In genomic region chr17:83890373-83890696, GRCm38 (mm10) we compare ENCODE assay signal across 12 mouse cellular contexts. TPM values are rescaled to one million over a fixed set of nuclear protein-coding genes. Genes with fewer than 3 reads are reported as not detected.
DNase-seq lines count a peak whose midpoint lies in the region; ATAC-seq and TF ChIP-seq lines count a peak whose summit lies in the region.
"Had no signal": no experiment of that assay in that cellular context is flagged by ENCODE, and none has a peak within 500 bp of the region (broad histone marks: within the 10 kb centered on the region; RNA-seq: fewer than 3 reads in every experiment).

No protein-coding gene starts in this region.

- H3K27ac ChIP-seq in hindbrain, embryonic 14.5 days, result peak overlapping the region; percentile 56
- H3K27ac ChIP-seq in hindbrain, embryonic 10.5 days, result no peak overlapping the region
- H3K27ac ChIP-seq in spleen, adult 2 months (ENCODE audit: insufficient read depth, low read length), result 0 out of 2 replicates have a peak overlapping the region, but pooled peaks have one; percentile 44
- H3K27ac ChIP-seq in limb, embryonic 12.5 days, result peak overlapping the region; percentile 93
- H3K27ac ChIP-seq: midbrain, embryonic 12.5 days had no signal

- no peak for DNase-seq in hindbrain, embryonic 14.5 days (ENCODE audit: low spot score)
- DNase-seq in hindbrain, embryonic 10.5 days (ENCODE audit: low spot score), result no peak
- no peak for DNase-seq in spleen, adult 2 months (ENCODE audit: low read depth in 1 of 2, low spot score in 2 of 2)
- no peak for DNase-seq in spleen, adult 18-20 months
- DNase-seq in yolk sac, embryonic 10.5 days (ENCODE audit: low spot score), result peak; percentile 52
- DNase-seq in natural killer cell, adult 2 months (ENCODE audit: low spot score in 2 of 2), result no peak
- DNase-seq in ovary, postnatal 10 days (ENCODE audit: low spot score), result no peak
- DNase-seq: adrenal gland, adult 2 months; cerebellum, adult 8-10 months; gastrocnemius, postnatal 10 days had no signal

- H3K9ac ChIP-seq in hindbrain, embryonic 14.5 days, result no peak overlapping the region
- H3K9ac ChIP-seq in limb, embryonic 12.5 days (replicated peaks), result 0 out of 2 replicates have a peak overlapping the region, but pooled peaks have one; percentile 4
- H3K9ac ChIP-seq: midbrain, embryonic 12.5 days had no signal

- no peak for TF ChIP-seq POLR2A in spleen, adult 2 months (IDR thresholded peaks at IDR 0.05; ENCODE audit: low read depth, low read length)

- ATAC-seq in hindbrain, embryonic 14.5 days (ENCODE audit: low FRiP score), result no peak
- 0 out of 2 replicates have a peak, but pooled peaks have one; percentile 21 for ATAC-seq in limb, embryonic 12.5 days (ENCODE audit: insufficient number of reproducible peaks, insufficient read depth, low FRiP score, low TSS enrichment, low read depth)

- H3K36me3 ChIP-seq in hindbrain, embryonic 14.5 days (replicated peaks; ENCODE audit: control insufficient read depth, insufficient read depth), result no peaks in the 10 kb centered on the region
- no peaks in the 10 kb centered on the region for H3K36me3 ChIP-seq in hindbrain, embryonic 10.5 days
- H3K36me3 ChIP-seq in spleen, adult 2 months (ENCODE audit: control insufficient read depth, insufficient read depth, low read length), result no peaks in the 10 kb centered on the region
- H3K36me3 ChIP-seq in limb, embryonic 12.5 days, result no peaks in the 10 kb centered on the region
- H3K36me3 ChIP-seq: midbrain, embryonic 12.5 days had no signal

- H3K4me1 ChIP-seq in hindbrain, embryonic 14.5 days (replicated peaks; ENCODE audit: control insufficient read depth, insufficient read depth, low read length), result peaks cover 12% of the 10 kb centered on the region
- H3K4me1 ChIP-seq in hindbrain, embryonic 10.5 days (replicated peaks), result peaks cover 19% of the 10 kb centered on the region
- H3K4me1 ChIP-seq in spleen, adult 2 months (ENCODE audit: control insufficient read depth, insufficient read depth, insufficient read length), result no peaks in the 10 kb centered on the region
- peaks cover 39% of the 10 kb centered on the region for H3K4me1 ChIP-seq in limb, embryonic 12.5 days (replicated peaks)

- H3K4me3 ChIP-seq in hindbrain, embryonic 14.5 days (replicated peaks; ENCODE audit: low read length), result no peak overlapping the region
- no peak overlapping the region for H3K4me3 ChIP-seq in hindbrain, embryonic 10.5 days
- no peak overlapping the region for H3K4me3 ChIP-seq in spleen, adult 2 months (ENCODE audit: extremely low read depth, insufficient read depth, insufficient read length)
- no peak overlapping the region for H3K4me3 ChIP-seq in limb, embryonic 12.5 days (replicated peaks)
- H3K4me3 ChIP-seq: midbrain, embryonic 12.5 days had no signal

- H3K27me3 ChIP-seq in hindbrain, embryonic 14.5 days (ENCODE audit: control insufficient read depth, insufficient read depth, low read length), result no peaks in the 10 kb centered on the region
- H3K27me3 ChIP-seq in hindbrain, embryonic 10.5 days (ENCODE audit: insufficient read depth, poor library complexity, severe bottlenecking), result no peaks in the 10 kb centered on the region
- no peaks in the 10 kb centered on the region for H3K27me3 ChIP-seq in spleen, adult 2 months (ENCODE audit: control insufficient read depth, insufficient read depth, low read length)
- H3K27me3 ChIP-seq in limb, embryonic 12.5 days, result no peaks in the 10 kb centered on the region
- H3K27me3 ChIP-seq: midbrain, embryonic 12.5 days had no signal

- WGBS in hindbrain, embryonic 14.5 days, result 78% methylated on average over 5 of the region's 5 CpGs
- WGBS in hindbrain, embryonic 10.5 days, result 82% methylated on average over 5 of the region's 5 CpGs
- 80% methylated on average over 5 of the region's 5 CpGs for WGBS in spleen, adult 2 months
- WGBS in limb, embryonic 12.5 days, result 20% methylated on average over 5 of the region's 5 CpGs

- no peaks in the 10 kb centered on the region for H3K9me3 ChIP-seq in hindbrain, embryonic 14.5 days (ENCODE audit: control insufficient read depth, low read length)
- no peaks in the 10 kb centered on the region for H3K9me3 ChIP-seq in hindbrain, embryonic 10.5 days
- no peaks in the 10 kb centered on the region for H3K9me3 ChIP-seq in limb, embryonic 12.5 days
- H3K9me3 ChIP-seq: midbrain, embryonic 12.5 days had no signal

- no peak for TF ChIP-seq CTCF in spleen, adult 2 months (IDR thresholded peaks at IDR 0.05; ENCODE audit: extremely low read depth, insufficient read depth, insufficient read length, insufficient replicate concordance)

- H3K4me2 ChIP-seq in hindbrain, embryonic 14.5 days (replicated peaks), result no peak overlapping the region
- peak overlapping the region; percentile 8; the same call in 1 of the 2 replicates for H3K4me2 ChIP-seq in limb, embryonic 12.5 days
- H3K4me2 ChIP-seq: midbrain, embryonic 12.5 days had no signal

RNA-seq across cellular contexts. Expression of gene Haao, which starts 42.6 kb away (rescaled TPM):
- polyA plus RNA-seq in hindbrain, embryonic 14.5 days (2014; fragmentation: Nextera tagmentation; extraction: Ambion mirVana), result not detected in 2 replicates
- 0.41 and 0.54 TPM in 2 replicates for polyA plus RNA-seq in hindbrain, embryonic 10.5 days (2016; fragmentation: Nextera tagmentation; extraction: Ambion mirVana)
- 98.5 and 112 TPM in 2 replicates for polyA plus RNA-seq in spleen, adult 2 months (2012; rRNA removed)
- 0.35 and 0.94 TPM in 2 replicates for polyA plus RNA-seq in limb, embryonic 12.5 days (2016; fragmentation: Nextera tagmentation; extraction: Ambion mirVana)

Comparison
In these comparisons a context has a peak if more than half of its experiments do, and no peak if none do; other contexts are left out.
1. RNA of gene Haao, which starts 42.6 kb away (polyA plus RNA-seq): 98.5 to 112 TPM in spleen, adult 2 months; 0.35 to 0.94 TPM in limb, embryonic 12.5 days, 0.41 to 0.54 TPM in hindbrain, embryonic 10.5 days and not detected in hindbrain, embryonic 14.5 days; every median in the first group is over 10 times any median in the second.